In genomic region chr1:88109604-88110003, GRCm38 (mm10) we compare ENCODE assay signal across 16 mouse cellular contexts. TPM values are rescaled to one million over a fixed set of nuclear protein-coding genes. Genes with fewer than 3 reads are reported as not detected.
"Had no signal": no experiment of that assay in that cellular context is flagged by ENCODE, and none has a peak within 500 bp of the region (broad histone marks: within the 10 kb centered on the region; RNA-seq: fewer than 3 reads in every experiment).

No protein-coding gene starts in this region.

RNA-seq across cellular contexts. Expression of gene Ugt1a6b, which starts 6.6 kb away (rescaled TPM):
- polyA plus RNA-seq: heart, embryonic 10.5 days; heart, embryonic 13.5 days; heart, embryonic 15.5 days; heart, postnatal 0 days; intestine, embryonic 14.5 days; kidney, embryonic 14.5 days; limb, embryonic 10.5 days; limb, embryonic 12.5 days had no signal

RNA-seq across cellular contexts. Expression of gene Ugt1a8, which starts 22.0 kb away (rescaled TPM):
- polyA plus RNA-seq: forebrain, postnatal 0 days; heart, embryonic 10.5 days; heart, embryonic 13.5 days; heart, embryonic 15.5 days; heart, postnatal 0 days; hindbrain, embryonic 11.5 days; hindbrain, embryonic 13.5 days; hindbrain, embryonic 15.5 days; hindbrain, postnatal 0 days; intestine, embryonic 14.5 days; intestine, embryonic 16.5 days; kidney, embryonic 14.5 days; kidney, embryonic 16.5 days; limb, embryonic 10.5 days; limb, embryonic 12.5 days; limb, embryonic 14.5 days had no signal

RNA-seq across cellular contexts. Expression of gene Ugt1a6a, which starts 25.0 kb away (rescaled TPM):
- polyA plus RNA-seq: heart, embryonic 10.5 days had no signal

RNA-seq across cellular contexts. Expression of gene Ugt1a9, which starts 39.0 kb away (rescaled TPM):
- polyA plus RNA-seq: forebrain, postnatal 0 days; heart, embryonic 10.5 days; heart, embryonic 13.5 days; heart, embryonic 15.5 days; heart, postnatal 0 days; hindbrain, embryonic 11.5 days; hindbrain, embryonic 13.5 days; hindbrain, embryonic 15.5 days; hindbrain, postnatal 0 days; limb, embryonic 10.5 days; limb, embryonic 12.5 days; limb, embryonic 14.5 days had no signal
